Mouse (Mus musculus) liver, embryonic 14.5 days (tissue): Measurements from ENCODE around the gene Epn3.
A peak's percentile ranks its signal among the peaks of the same experiment; 100 is the strongest.

ENCODE experiments used
- CTCF ChIP-seq: IDR thresholded peaks from 2 replicates; pipeline ENCODE4 v1.5.1; 2016; ENCODE audit warnings: antibody characterized with exemption, low read depth, control low read depth
- EP300 ChIP-seq: IDR thresholded peaks from 2 replicates; pipeline ENCODE4 v1.6.1; 2016; ENCODE audit warnings: antibody characterized with exemption, low read depth

DNA sequence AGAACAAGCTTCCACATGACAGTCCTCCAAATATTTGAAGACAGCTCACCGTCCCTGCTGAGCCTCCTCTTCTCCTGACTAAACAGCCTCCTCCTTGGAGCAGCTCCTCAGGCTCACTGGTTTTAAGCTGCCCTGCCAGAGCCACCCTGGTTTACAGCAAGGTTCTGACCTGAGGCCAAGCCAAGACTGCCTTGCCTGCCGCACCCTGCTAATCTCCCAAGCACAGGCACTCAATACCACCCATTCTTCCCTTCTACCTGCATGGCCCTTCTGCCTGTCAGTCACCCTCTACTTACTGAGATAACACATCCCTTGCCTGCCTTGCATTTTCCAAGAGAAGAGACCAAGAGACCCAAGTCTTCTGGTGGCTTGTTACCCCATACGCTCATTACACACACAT is 43.4 kb downstream of the Epn3 start:
- peak; percentile 87 for TF ChIP-seq EP300
- no peak for TF ChIP-seq CTCF
